Mouse (Mus musculus) embryonic stem cell, embryonic (primary cell): ENCODE measurements around the gene Hist1h1b.
"Not testable (repeated sequence)": the region's sequence is repeated elsewhere in the genome, so short reads cannot be mapped to it uniquely, and the experiment has no call there.

Experiments
- CTCF ChIA-PET, 4 experiments: fragments of 300-600 bp in 2 of 4; fragments of 350-600 bp in 2 of 4; sonication (Branson Sonifier 250); formaldehyde crosslinking; loops; one replicate each; lab custom pipeline; 2022; ENCODE audit warnings: inconsistent platforms in 2 of 4; lab: Charles Lee
- POLR2A ChIA-PET, 4 experiments: fragments of 300-600 bp in 2 of 4; fragments of 350-600 bp in 2 of 4; sonication (Branson Sonifier 250); formaldehyde crosslinking; loops; one replicate each; lab custom pipeline; 2022; ENCODE audit warnings: antibody characterized with exemption in 4 of 4, inconsistent platforms in 1 of 4; lab: Charles Lee

The Hist1h1b gene

GRCm38 (mm10) chr13:21786189-21786898, 5.9 kb upstream of the Hist1h1b start:
- ChIA-PET POLR2A (interaction anchor here (0.6 to 22.5 kb wide), 86 partner anchors 7 to 1977 kb away, joined by 3 to 823 read pairs (median 6); partner anchors contain the start of genes Hist1h2ai (in 4 of the 4), Hist1h2ak (in 4 of the 4), Hist1h2bl (in 4 of the 4) and Hist1h2bn (in 4 of the 4)), CTCF (interaction anchor here in 1 of 4 experiments (1.5 kb wide), 1 partner anchor 257 kb away, joined by 3 read pairs; the partner anchor contains the start of genes Hist1h2ag and Hist1h2bj)

- ChIA-PET CTCF (interaction anchor here in 1 of 4 experiments (0.7 kb wide), 1 partner anchor 49 kb away, joined by 3 read pairs; no protein-coding TSS in a partner anchor), POLR2A (interaction anchor here in 3 of 4 experiments (0.6 to 22.5 kb wide), 32 partner anchors 9 to 1980 kb away, joined by 3 to 823 read pairs (median 4); partner anchors contain the start of genes Hist1h2ai (in 3 of the 3), Hist1h2ak (in 3 of the 3), Hist1h2bj (in 3 of the 3) and Hist1h2bl (in 3 of the 3))
These were observed 3.9 kb upstream of the Hist1h1b start for GRCm38 (mm10) chr13:21784311-21784710.

- ChIA-PET CTCF (no interaction called here), POLR2A (interaction anchor here in 3 of 4 experiments (0.8 to 22.5 kb wide), 28 partner anchors 9 to 1980 kb away, joined by 3 to 823 read pairs (median 6); partner anchors contain the start of genes Hist1h2ai (in 3 of the 3), Hist1h2ak (in 3 of the 3), Hist1h2bj (in 3 of the 3) and Hist1h2bl (in 3 of the 3))
These were observed 3.3 kb upstream of the Hist1h1b start for GRCm38 (mm10) chr13:21783734-21784161.

- ChIA-PET POLR2A (interaction anchor here (0.8 to 22.5 kb wide), 39 partner anchors 8 to 1981 kb away, joined by 3 to 823 read pairs (median 6); partner anchors contain the start of genes Hist1h2ak (in 4 of the 4), Hist1h2bn (in 4 of the 4), Hist1h2ai (in 3 of the 4) and Hist1h2bl (in 3 of the 4)), CTCF (no interaction called here)
These were observed 2.8 kb upstream of the Hist1h1b start, which contains the start of gene Hist1h3i for GRCm38 (mm10) chr13:21783255-21783617. TSS of gene Hist1h3i (minus strand) at chr13:21783370.

- ChIA-PET CTCF (interaction anchor here in 1 of 4 experiments (0.7 kb wide), 1 partner anchor 34 kb away, joined by 3 read pairs; no protein-coding TSS in a partner anchor), POLR2A (interaction anchor here (0.5 to 22.5 kb wide), 50 partner anchors 8 to 1979 kb away, joined by 3 to 823 read pairs (median 5); partner anchors contain the start of genes Hist1h2ak (in 4 of the 4), Hist1h2bn (in 4 of the 4), Hist1h2ai (in 3 of the 4) and Hist1h2bm (in 3 of the 4))
These were observed 2.2 kb upstream of the Hist1h1b start for GRCm38 (mm10) chr13:21782361-21783254.

- ChIA-PET POLR2A (interaction anchor here (0.6 to 22.5 kb wide), 36 partner anchors 8 to 1799 kb away, joined by 3 to 823 read pairs (median 10); partner anchors contain the start of genes Hist1h2ak (in 4 of the 4), Hist1h2bn (in 4 of the 4), Hist1h2bm (in 3 of the 4) and Hist1h2ag (in 2 of the 4)), CTCF (no interaction called here)
These were observed 1.2 kb upstream of the Hist1h1b start for GRCm38 (mm10) chr13:21781639-21782038.

GRCm38 (mm10) chr13:21781021-21781555, 663 bp upstream of the Hist1h1b start:
- CTCF ChIA-PET: interaction anchor here in 1 of 4 experiments (0.7 kb wide), 1 partner anchor 263 kb away, joined by 3 read pairs; no protein-coding TSS in a partner anchor
- POLR2A ChIA-PET: interaction anchor here (0.8 to 22.5 kb wide), 40 partner anchors 9 to 1981 kb away, joined by 3 to 823 read pairs (median 13); partner anchors contain the start of genes Hist1h2ai (in 4 of the 4), Hist1h2ak (in 4 of the 4), Hist1h2bn (in 4 of the 4) and Hist1h3h (in 4 of the 4)

GRCm38 (mm10) chr13:21778814-21779766, 1.3 kb downstream of the Hist1h1b start:
- ChIA-PET CTCF (no interaction called here), POLR2A (interaction anchor here (0.6 to 22.5 kb wide), 68 partner anchors 8 to 1846 kb away, joined by 3 to 823 read pairs (median 5); partner anchors contain the start of genes Hist1h2ai (in 4 of the 4), Hist1h2ak (in 4 of the 4), Hist1h2an (in 4 of the 4) and Hist1h2bn (in 4 of the 4))

GRCm38 (mm10) chr13:21755707-21756106, 24.7 kb downstream of the Hist1h1b start:
- ChIA-PET POLR2A (interaction anchor here in 2 of 4 experiments (1.9 to 16.3 kb wide), 5 partner anchors 23 to 280 kb away, joined by 4 to 823 read pairs (median 530); partner anchors contain the start of genes Hist1h1b (in 2 of the 2), Hist1h2an (in 2 of the 2), Hist1h2bp (in 2 of the 2) and Hist1h3i (in 2 of the 2)), CTCF (no interaction called here)

- POLR2A ChIA-PET: interaction anchor here (0.5 to 16.3 kb wide), 89 partner anchors 7 to 1994 kb away, joined by 3 to 823 read pairs (median 5); partner anchors contain the start of genes Hist1h1b (in 4 of the 4), Hist1h2ai (in 4 of the 4), Hist1h2an (in 4 of the 4) and Hist1h2bl (in 4 of the 4)
- CTCF ChIA-PET: not testable (repeated sequence)
These were observed 26.0 kb downstream of the Hist1h1b start for GRCm38 (mm10) chr13:21754294-21755001.

- POLR2A ChIA-PET: interaction anchor here (0.5 to 16.3 kb wide), 101 partner anchors 8 to 1999 kb away, joined by 3 to 823 read pairs (median 5); partner anchors contain the start of genes Hist1h1b (in 4 of the 4), Hist1h2ai (in 4 of the 4), Hist1h2an (in 4 of the 4) and Hist1h2bl (in 4 of the 4)
- CTCF ChIA-PET: not testable (repeated sequence)
These were observed 26.7 kb downstream of the Hist1h1b start, which contains the start of the genes Hist1h2ak and Hist1h2bn for GRCm38 (mm10) chr13:21753524-21754285. TSS of gene Hist1h2ak (minus strand) at chr13:21753827. TSS of gene Hist1h2bn (plus strand) at chr13:21754123.

- CTCF ChIA-PET: no interaction called here
- POLR2A ChIA-PET: interaction anchor here (0.6 to 16.3 kb wide), 68 partner anchors 8 to 1999 kb away, joined by 3 to 823 read pairs (median 9); partner anchors contain the start of genes Hist1h1b (in 4 of the 4), Hist1h2ai (in 4 of the 4), Hist1h2an (in 4 of the 4) and Hist1h2bl (in 4 of the 4)
These were observed 27.3 kb downstream of the Hist1h1b start for GRCm38 (mm10) chr13:21753051-21753523.

GRCm38 (mm10) chr13:21752356-21752755, 28.1 kb downstream of the Hist1h1b start:
- ChIA-PET POLR2A (interaction anchor here (0.5 to 16.3 kb wide), 47 partner anchors 9 to 1869 kb away, joined by 3 to 823 read pairs (median 12); partner anchors contain the start of genes Hist1h1b (in 4 of the 4), Hist1h2ai (in 4 of the 4), Hist1h2an (in 4 of the 4) and Hist1h2bl (in 4 of the 4)), CTCF (interaction anchor here in 1 of 4 experiments (1.0 kb wide), 1 partner anchor 18 kb away, joined by 3 read pairs; the partner anchor contains the start of gene Hist1h4j)
